Mouse (Mus musculus): ENCODE data around the gene Gm47189. TPM values are rescaled to one million over a fixed set of nuclear protein-coding genes. Genes with fewer than 3 reads are reported as not detected.
"Not testable (repeated sequence)": the region's sequence is repeated elsewhere in the genome, so short reads cannot be mapped to it uniquely, and the experiment has no call there.

The Gm47189 gene
- total RNA-seq (2015) (not detected in 2 replicates), total RNA-seq (2017) (not detected in 2 replicates)

- ATAC-seq (ENCODE audit: poor library complexity, severe bottlenecking): not testable (repeated sequence)
Measured at GRCm38 (mm10) chr14:41772341-41772740, at the start of gene Gm47189. Gene Gm47189 (minus strand): TSS chr14:41772441.

- ATAC-seq (ENCODE audit: poor library complexity, severe bottlenecking): not testable (repeated sequence)
Measured at GRCm38 (mm10) chr14:41755931-41756330, 16.3 kb downstream of the Gm47189 start.

- not testable (repeated sequence) for ATAC-seq (ENCODE audit: poor library complexity, severe bottlenecking)
Measured at GRCm38 (mm10) chr14:41750514-41750913, 21.7 kb downstream of the Gm47189 start, which contains the start of gene Gm7929. Gene Gm7929 (minus strand): TSS chr14:41750614.

GRCm38 (mm10) chr14:41723437-41723836, 48.8 kb downstream of the Gm47189 start:
- not testable (repeated sequence) for ATAC-seq (ENCODE audit: poor library complexity, severe bottlenecking)

- not testable (repeated sequence) for ATAC-seq (ENCODE audit: poor library complexity, severe bottlenecking)
Measured at GRCm38 (mm10) chr14:41717180-41717579, 55.1 kb downstream of the Gm47189 start.

Other genes starting within 250 kb of the Gm47189 start
- not detected in 2 replicates for gene Gm7970, start 216.9 kb downstream of the Gm47189 start, total RNA-seq (2015)
- not detected in 2 replicates for gene Gm7970, start 216.9 kb downstream of the Gm47189 start, total RNA-seq (2017)
- not detected in 2 replicates for gene 1700049E17Rik2, start 199.2 kb downstream of the Gm47189 start, total RNA-seq (2015)
- gene 1700049E17Rik2, start 199.2 kb downstream of the Gm47189 start, total RNA-seq (2017): not detected in 2 replicates
- not detected in 2 replicates for gene Gm3072, start 147.8 kb downstream of the Gm47189 start, total RNA-seq (2015)
- not detected in 2 replicates for gene Gm3072, start 147.8 kb downstream of the Gm47189 start, total RNA-seq (2017)
- not detected in 2 replicates for gene Gm3676, start 126.0 kb downstream of the Gm47189 start, total RNA-seq (2015)
- gene Gm3676, start 126.0 kb downstream of the Gm47189 start, total RNA-seq (2017): not detected in 2 replicates
- not detected in 2 replicates for gene Gm8068, start 70.6 kb downstream of the Gm47189 start, total RNA-seq (2015)
- not detected in 2 replicates for gene Gm8068, start 70.6 kb downstream of the Gm47189 start, total RNA-seq (2017)
- not detected in 2 replicates for gene Gm7929, start 21.8 kb downstream of the Gm47189 start, total RNA-seq (2015)
- gene Gm7929, start 21.8 kb downstream of the Gm47189 start, total RNA-seq (2017): not detected in 2 replicates
- gene Gm7980, start 134.8 kb upstream of the Gm47189 start, total RNA-seq (2015): not detected in 2 replicates
- not detected in 2 replicates for gene Gm7980, start 134.8 kb upstream of the Gm47189 start, total RNA-seq (2017)
- gene 1700049E17Rik1, start 152.5 kb upstream of the Gm47189 start, total RNA-seq (2015): not detected in 2 replicates
- gene 1700049E17Rik1, start 152.5 kb upstream of the Gm47189 start, total RNA-seq (2017): not detected in 2 replicates
- gene 1700024B05Rik, start 171.6 kb upstream of the Gm47189 start, total RNA-seq (2015): not detected in 2 replicates
- not detected in 2 replicates for gene 1700024B05Rik, start 171.6 kb upstream of the Gm47189 start, total RNA-seq (2017)
- not detected in 2 replicates for gene Gm6401, start 195.5 kb upstream of the Gm47189 start, total RNA-seq (2015)
- gene Gm6401, start 195.5 kb upstream of the Gm47189 start, total RNA-seq (2017): not detected in 2 replicates
- not detected in 2 replicates for gene Gm3543, start 210.9 kb upstream of the Gm47189 start, total RNA-seq (2015)
- gene Gm3543, start 210.9 kb upstream of the Gm47189 start, total RNA-seq (2017): not detected in 2 replicates